Mouse (Mus musculus): ENCODE data around the gene Slc39a9.

DNA sequence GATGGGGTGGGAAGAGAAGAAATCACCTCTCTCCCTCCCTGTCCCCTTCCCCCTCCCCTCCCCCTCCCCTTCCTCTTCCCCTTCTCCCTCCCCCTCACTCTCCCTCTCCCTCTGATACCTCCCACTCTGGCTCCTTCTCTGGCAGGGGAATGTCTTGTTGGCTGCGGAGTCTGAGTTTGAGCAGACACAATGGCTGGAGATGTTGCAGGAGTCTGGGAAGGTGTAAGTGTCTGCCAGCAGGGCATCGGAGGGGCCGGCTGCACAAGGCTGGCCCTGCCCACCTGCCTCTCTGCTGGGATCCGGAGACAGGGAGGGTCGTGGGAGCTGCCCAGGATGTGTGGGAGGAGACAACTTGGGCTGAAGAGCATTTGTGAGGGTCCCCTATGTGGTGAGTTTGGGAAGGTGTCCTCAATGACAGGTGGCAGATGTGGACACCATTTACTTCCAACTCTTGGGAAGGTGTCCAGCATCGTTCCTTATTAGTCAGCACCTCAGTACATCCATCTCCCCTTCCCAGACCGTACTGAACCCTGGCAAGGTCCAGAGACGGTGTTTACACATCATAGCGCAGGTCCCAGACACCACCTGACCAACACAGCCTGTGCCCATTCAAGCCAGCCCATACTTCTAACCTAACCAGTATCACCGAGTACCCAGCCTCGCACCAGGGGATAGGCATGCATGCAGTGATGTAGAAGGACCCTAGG, 62.7 kb downstream of the Slc39a9 start:
- TF ChIP-seq EP300 (IDR thresholded peaks at IDR 0.05; ENCODE audit: low read depth), result no peak
- no peak for TF ChIP-seq CTCF (IDR thresholded peaks at IDR 0.05; ENCODE audit: low read depth)
